Mouse (Mus musculus) granulocyte monocyte progenitor cell, adult 5-6 weeks (primary cell): Measurements from ENCODE around the gene Nusap1. TPM values are rescaled to one million over a fixed set of nuclear protein-coding genes. Genes with fewer than 3 reads are reported as not detected.
"Not testable (repeated sequence)": the region's sequence is repeated elsewhere in the genome, so short reads cannot be mapped to it uniquely, and the experiment has no call there.

Source experiments
- ATAC-seq: replicated peaks from 2 replicates; pipeline ENCODE4 v1.8.0; 2016; ENCODE audit warnings: mild to moderate bottlenecking, moderate TSS enrichment, inconsistent platforms; ENCODE audit not compliant: poor library complexity, severe bottlenecking
- total RNA-seq, 2 experiments: library from RNA; stranded (forward) in 1 of 2; stranded (reverse) in 1 of 2; fragments of 200-712, 200-1000 nt in 1 of 2; fragments of >200 nt in 1 of 2; fragmentation: Nextera tagmentation in 1 of 2; gene quantifications; 2 replicates each; pipeline ENCODE4 v1.2.3; 2014 to 2017

Gene Nusap1
- total RNA-seq, 2 experiments from 2014 or later: 17.2 to 95.4 TPM

DNA sequence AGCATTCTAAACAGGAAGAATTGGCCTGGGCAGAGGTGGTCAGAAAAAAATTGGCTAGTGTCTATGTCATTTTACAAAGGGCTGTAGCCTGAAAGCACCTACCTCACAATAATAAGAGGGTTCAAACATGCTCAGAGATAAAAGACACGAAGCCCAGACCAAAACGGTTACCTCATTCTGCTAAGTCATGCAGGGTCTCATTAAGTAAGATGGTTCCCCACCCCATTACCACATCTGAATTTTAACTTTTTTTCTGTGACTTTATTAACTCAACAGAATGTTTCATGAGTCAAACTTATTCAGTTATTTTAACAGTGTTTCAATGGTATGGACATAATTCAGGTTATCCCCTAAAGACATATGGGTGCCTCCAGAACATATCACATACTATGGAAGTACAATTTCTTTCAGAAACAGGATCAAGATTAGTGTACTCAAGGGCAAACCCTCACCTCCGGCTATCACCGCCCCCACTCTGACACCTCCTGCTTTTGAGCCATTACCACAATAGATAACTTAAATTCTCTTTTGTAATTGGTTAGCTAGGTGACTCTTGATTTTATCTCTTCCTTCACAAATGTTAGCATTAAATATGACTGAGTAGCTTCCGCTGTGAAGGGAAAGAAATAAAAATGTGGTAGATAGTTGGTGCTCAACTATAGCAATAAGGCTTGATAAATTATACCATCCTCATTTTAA lies 23.3 kb downstream of the Nusap1 start:
- ATAC-seq: no peak

DNA sequence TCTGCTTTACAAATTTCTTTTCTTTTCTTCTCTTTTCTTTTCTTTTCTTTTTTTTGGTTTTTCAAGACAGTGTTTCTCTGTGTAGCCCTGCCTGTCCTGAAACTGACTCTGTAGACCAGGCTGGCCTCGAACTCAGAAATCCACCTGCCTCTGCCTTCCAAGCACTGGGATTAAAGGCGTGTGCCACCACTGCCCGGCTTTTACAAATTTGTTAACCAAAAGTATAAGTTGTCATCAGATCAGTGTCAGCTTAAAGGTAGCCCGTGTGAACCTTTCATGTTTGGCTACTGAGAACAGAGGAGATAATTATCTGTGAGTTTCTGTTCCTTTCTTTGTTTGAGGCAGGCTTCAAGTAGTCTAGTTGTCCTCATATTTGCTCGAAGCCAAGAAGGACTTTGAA lies 26.2 kb downstream of the Nusap1 start:
- ATAC-seq: no peak

DNA sequence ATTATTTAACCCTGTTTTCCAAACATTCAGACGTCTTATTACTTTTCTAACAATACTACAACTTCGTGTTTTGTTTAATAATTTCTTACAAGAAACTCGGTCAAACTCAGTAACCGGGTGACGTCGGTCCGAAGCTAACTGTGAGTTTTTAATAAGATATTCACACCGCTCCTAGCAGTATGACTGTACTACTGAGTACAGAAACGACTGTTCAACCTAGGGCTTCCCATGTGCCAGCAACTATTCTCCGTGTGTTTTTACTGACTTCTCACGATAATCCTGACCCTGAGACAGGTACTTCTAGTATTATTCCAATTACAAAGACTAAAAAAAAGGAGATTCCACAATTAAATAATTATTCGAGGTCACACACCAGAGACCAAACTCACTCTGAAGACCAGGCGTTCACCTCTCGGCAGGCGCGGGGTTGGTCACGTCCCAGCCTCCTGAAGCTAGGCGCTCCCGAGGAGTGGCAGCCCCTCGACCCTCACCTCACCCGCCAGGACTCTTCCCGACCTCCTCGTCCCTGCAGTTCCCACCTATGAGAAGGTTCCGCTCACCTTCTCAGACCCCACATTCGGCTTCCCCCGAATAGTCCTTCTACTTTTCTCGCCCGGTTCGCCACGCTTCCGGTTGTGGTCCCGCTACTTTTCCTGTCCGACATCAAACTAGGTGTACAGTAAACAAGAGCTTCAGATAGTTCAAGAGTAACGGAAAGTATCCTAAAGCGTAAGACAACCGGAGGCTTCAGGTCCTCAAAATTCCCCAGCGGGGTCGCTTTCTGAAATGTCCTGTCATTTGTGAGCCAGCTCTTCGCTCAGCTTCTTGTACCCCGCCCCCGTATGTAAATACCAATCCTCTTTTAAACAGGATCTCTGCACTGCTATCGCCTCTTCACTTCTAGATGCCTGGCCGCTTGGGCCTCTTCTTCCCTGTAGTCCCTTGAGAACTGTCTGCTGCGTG lies 44.4 kb downstream of the Nusap1 start, which contains the start of gene Ndufaf1:
Gene Ndufaf1 (minus strand): TSS at position 608 of the 963 bp plus-strand sequence.
- ATAC-seq: peak; percentile 86

GRCm38 (mm10) chr2:119665744-119666143 lies 47.6 kb downstream of the Nusap1 start:
- not testable (repeated sequence) for ATAC-seq

DNA sequence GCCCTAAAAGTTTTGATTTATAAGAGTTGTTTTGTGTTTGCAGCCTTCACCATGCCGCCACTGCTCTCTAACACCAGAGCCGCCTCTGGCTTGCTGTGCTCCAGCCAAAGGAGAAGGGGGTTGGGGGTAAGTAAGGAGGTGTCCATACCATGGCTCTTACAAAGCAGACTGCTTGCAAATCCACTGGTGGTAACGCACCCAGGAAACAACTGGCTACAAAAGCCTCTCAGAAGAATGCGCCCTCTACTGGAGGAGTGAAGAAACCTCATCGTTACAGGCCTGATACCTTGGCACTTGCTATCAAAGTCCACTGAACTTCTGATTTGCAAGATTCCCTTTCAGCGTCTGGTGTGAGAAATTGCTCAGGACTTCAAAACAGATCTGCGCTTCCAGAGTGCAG lies 50.9 kb downstream of the Nusap1 start:
- no peak for ATAC-seq

- ATAC-seq: peak; percentile 94
Observed at GRCm38 (mm10) chr2:119674525-119675214, 56.6 kb downstream of the Nusap1 start, which contains the start of gene Rtf1. Rtf1 (plus strand) TSS chr2:119675068.

DNA sequence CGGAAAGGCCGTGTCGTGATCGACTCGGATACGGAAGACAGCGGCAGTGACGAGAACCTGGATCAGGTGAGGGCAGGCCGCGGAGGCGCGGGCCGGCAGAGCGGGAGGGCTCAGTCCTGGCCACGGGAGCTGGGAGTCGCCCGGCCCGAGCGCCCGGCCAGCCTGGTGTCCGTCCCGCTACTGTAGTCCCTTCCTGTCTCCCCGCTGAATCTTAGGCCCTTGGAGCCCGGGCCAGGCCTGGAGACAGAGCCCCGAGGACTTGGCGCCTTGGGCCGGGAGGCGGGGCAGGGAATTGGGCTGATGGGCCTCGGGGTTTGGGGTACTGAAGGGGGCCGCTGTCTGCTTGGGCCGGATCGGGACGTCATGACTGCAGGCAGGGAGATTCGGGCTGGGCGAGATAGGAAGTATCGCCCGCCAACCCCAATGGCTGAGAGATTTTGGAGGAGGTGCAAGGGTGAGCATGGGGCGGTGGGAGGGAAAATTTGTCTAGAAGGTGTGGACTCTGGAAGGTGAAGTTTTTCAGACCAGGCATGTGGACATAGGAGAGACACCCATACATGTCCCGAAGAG lies 57.2 kb downstream of the Nusap1 start:
- peak; percentile 73 for ATAC-seq

- no peak for ATAC-seq
Observed at GRCm38 (mm10) chr2:119675831-119676230, 57.7 kb downstream of the Nusap1 start.

GRCm38 (mm10) chr2:119683706-119684105 lies 65.6 kb downstream of the Nusap1 start:
- no peak for ATAC-seq

DNA sequence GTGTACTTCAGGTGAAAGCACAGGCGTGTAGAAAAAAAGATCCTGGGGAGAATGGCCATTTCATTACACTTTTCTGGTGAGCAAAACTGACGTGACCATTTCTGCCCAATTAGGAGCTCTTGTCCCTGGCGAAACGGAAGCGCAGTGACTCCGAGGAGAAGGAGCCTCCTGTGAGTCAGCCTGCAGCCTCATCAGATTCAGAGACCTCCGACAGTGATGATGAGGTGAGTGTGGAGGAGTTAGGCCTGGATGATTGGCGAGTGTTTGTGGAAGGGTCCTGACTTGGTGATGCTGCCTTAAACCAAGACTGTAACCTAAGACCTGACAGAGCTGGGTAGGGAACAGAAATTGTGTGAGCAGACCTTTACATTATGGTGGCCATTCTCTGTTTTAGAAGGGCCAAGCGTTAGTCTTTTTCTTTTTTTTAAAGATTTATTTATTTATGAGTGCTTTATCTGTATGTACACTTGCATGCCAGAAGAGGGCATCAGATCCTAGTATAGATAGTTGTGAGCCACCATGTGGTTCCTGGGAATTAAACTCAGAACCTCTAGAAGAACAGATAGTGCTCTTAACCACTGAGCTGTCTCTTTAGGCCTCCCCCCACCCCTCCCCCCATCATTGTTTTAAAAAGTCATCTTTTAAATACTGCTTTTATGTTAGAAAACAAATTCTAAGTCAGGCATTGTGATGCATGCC lies 74.1 kb downstream of the Nusap1 start:
- ATAC-seq: no peak

DNA sequence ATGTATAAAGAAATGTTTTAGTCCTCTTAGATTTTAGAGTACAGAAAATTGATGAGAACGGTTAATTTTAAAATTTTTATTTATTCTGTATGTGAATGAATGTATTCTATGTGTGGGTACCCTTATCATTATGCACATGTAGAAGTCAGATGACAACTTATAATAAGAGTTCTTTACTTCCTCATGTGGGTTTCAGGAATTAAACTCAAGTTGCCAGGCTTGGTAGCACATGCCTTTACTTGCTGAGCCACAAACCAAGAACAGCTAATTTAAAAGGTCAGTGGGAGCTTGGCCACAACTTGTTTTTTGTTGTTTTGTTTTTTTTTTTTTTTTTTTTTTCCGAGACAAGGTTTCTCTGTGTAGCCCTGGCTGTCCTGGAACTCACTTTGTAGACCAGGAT lies 76.7 kb downstream of the Nusap1 start:
- ATAC-seq: no peak

- ATAC-seq: no peak
Observed at GRCm38 (mm10) chr2:119696111-119696510, 78.0 kb downstream of the Nusap1 start.

DNA sequence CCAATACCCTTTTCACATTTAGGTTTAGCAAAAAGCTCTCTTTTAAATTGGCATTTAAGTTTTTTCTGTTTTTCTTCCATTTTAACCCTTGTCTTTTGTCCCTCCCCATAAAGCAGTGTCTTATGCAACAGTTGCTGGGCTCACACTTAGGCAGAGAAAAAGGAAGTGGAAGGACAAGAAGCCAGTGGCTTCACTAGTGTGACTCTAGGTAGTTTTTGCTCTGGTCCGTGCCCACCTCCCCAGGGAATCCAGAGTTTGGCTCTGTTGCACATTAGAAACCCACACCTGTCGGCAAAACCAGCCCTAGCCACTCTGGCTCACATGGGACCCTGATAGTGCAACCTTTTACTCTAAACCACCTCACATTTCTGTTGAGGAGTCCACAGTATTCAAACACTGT lies 80.4 kb downstream of the Nusap1 start:
- ATAC-seq: peak; percentile 98

GRCm38 (mm10) chr2:119699962-119700361 lies 81.9 kb downstream of the Nusap1 start:
- no peak for ATAC-seq

Other genes starting within 250 kb of the Nusap1 start
- gene Ino80, start 140.6 kb upstream of the Nusap1 start, total RNA-seq (2014; fragmentation: Nextera tagmentation): 22.7 and 25.1 TPM in 2 replicates
- gene Ino80, start 140.6 kb upstream of the Nusap1 start, total RNA-seq (2017): 25.3 and 28.0 TPM in 2 replicates
- 0.13 TPM in 1 of 2 replicates, not detected in the other for gene Exd1, start 70.7 kb upstream of the Nusap1 start, total RNA-seq (2014; fragmentation: Nextera tagmentation)
- gene Exd1, start 70.7 kb upstream of the Nusap1 start, total RNA-seq (2017): 0.31 TPM in 1 of 2 replicates, not detected in the other
- 53.9 and 55.8 TPM in 2 replicates for gene Chp1, start 70.6 kb upstream of the Nusap1 start, total RNA-seq (2014; fragmentation: Nextera tagmentation)
- gene Chp1, start 70.6 kb upstream of the Nusap1 start, total RNA-seq (2017): 46.9 and 53.5 TPM in 2 replicates
- 12.2 and 19.0 TPM in 2 replicates for gene Oip5, start 171 bp downstream of the Nusap1 start, total RNA-seq (2014; fragmentation: Nextera tagmentation)
- 17.7 and 19.9 TPM in 2 replicates for gene Oip5, start 171 bp downstream of the Nusap1 start, total RNA-seq (2017)
- 30.0 and 30.7 TPM in 2 replicates for gene Ndufaf1, start 44.5 kb downstream of the Nusap1 start, total RNA-seq (2014; fragmentation: Nextera tagmentation)
- gene Ndufaf1, start 44.5 kb downstream of the Nusap1 start, total RNA-seq (2017): 22.1 and 23.6 TPM in 2 replicates
- 45.2 and 49.5 TPM in 2 replicates for gene Rtf1, start 56.8 kb downstream of the Nusap1 start, total RNA-seq (2014; fragmentation: Nextera tagmentation)
- gene Rtf1, start 56.8 kb downstream of the Nusap1 start, total RNA-seq (2017): 33.3 and 38.8 TPM in 2 replicates
- 0.47 TPM in 1 of 2 replicates, not detected in the other for gene Itpka, start 124.0 kb downstream of the Nusap1 start, total RNA-seq (2014; fragmentation: Nextera tagmentation)
- 0.57 TPM in 1 of 2 replicates, not detected in the other for gene Itpka, start 124.0 kb downstream of the Nusap1 start, total RNA-seq (2017)
- not detected in 2 replicates for gene Ltk, start 142.1 kb downstream of the Nusap1 start, total RNA-seq (2014; fragmentation: Nextera tagmentation)
- gene Ltk, start 142.1 kb downstream of the Nusap1 start, total RNA-seq (2017): not detected in 2 replicates
- 15.8 and 16.1 TPM in 2 replicates for gene Rpap1, start 169.2 kb downstream of the Nusap1 start, total RNA-seq (2014; fragmentation: Nextera tagmentation)
- 10.7 and 11.7 TPM in 2 replicates for gene Rpap1, start 169.2 kb downstream of the Nusap1 start, total RNA-seq (2017)
- gene Tyro3, start 179.4 kb downstream of the Nusap1 start, total RNA-seq (2014; fragmentation: Nextera tagmentation): 0.15 TPM in 1 of 2 replicates, not detected in the other
- not detected in 2 replicates for gene Tyro3, start 179.4 kb downstream of the Nusap1 start, total RNA-seq (2017)